Mouse (Mus musculus) stomach, embryonic 16.5 days (tissue): ENCODE data around the gene Hnrnpl. TPM values are rescaled to one million over a fixed set of nuclear protein-coding genes. Genes with fewer than 3 reads are reported as not detected.

Experiments
- ATAC-seq: fragments of 200-750 bp; cut with Nextera tagmentation; 2 replicates; pipeline ENCODE4 v1.8.0; 2017; ENCODE audit warnings: moderate number of reproducible peaks, moderate TSS enrichment; ENCODE audit not compliant: insufficient read depth, low FRiP score
- H3K27ac ChIP-seq: fragments of 300-500 bp; sonication (generic); 2 replicates; pipeline ENCODE4 v1.5.1; 2014; ENCODE audit warnings: low read length
- H3K27me3 ChIP-seq: fragments of 300-500 bp; sonication (generic); 2 replicates; pipeline ENCODE4 v1.6.1; 2014; ENCODE audit warnings: low read length, control low read depth, mixed read lengths; ENCODE audit not compliant: control insufficient read depth, insufficient read depth
- H3K36me3 ChIP-seq: fragments of 300-500 bp; sonication (generic); 2 replicates; pipeline ENCODE4 v1.6.1; 2014; ENCODE audit warnings: low read length; ENCODE audit not compliant: control insufficient read depth, insufficient read depth
- H3K4me1 ChIP-seq: fragments of 300-500 bp; sonication (generic); 2 replicates; pipeline ENCODE4 v1.6.1; 2014; ENCODE audit warnings: low read length, control low read depth, mixed read lengths; ENCODE audit not compliant: control insufficient read depth, insufficient read depth
- H3K4me2 ChIP-seq: fragments of 300-500 bp; sonication (generic); 2 replicates; pipeline ENCODE4 v1.6.1; 2014; ENCODE audit warnings: low read depth, low read length, mixed read lengths
- H3K4me3 ChIP-seq: fragments of 300-500 bp; sonication (generic); replicated peaks from 2 replicates; pipeline ENCODE4 v1.5.1; 2014; ENCODE audit warnings: mild to moderate bottlenecking, low read length
- H3K9ac ChIP-seq: fragments of 300-500 bp; sonication (generic); 2 replicates; pipeline ENCODE4 v1.6.1; 2014; ENCODE audit warnings: low read length
- H3K9me3 ChIP-seq: fragments of 300-500 bp; sonication (generic); replicated peaks from 2 replicates; pipeline ENCODE4 v1.6.1; 2016; ENCODE audit warnings: low read length, control low read depth; ENCODE audit not compliant: control insufficient read depth
- WGBS: fragments of 180-500 bp; shearing (Covaris S2); extraction: QIAGEN DNeasy Blood & Tissue Kit; methylation state at CpG from one replicate; pipeline ENCODE4 v1.1.7; 2014; 5-methylcytosine and 5-hydroxymethylcytosine counted together
- polyA plus RNA-seq: library from polyadenylated mRNA; unstranded; fragments of >200 nt; fragmentation: Nextera tagmentation; extraction: Ambion mirVana; gene quantifications from 2 replicates; pipeline ENCODE4 v1.2.1, GENCODE M21; 2015

Hnrnpl gene
- polyA plus RNA-seq, 1 experiment from 2014 or later = 200 TPM

- Histone ChIP-seq H3K9me3 (no peaks in the 10 kb centered on the region), H3K27me3 (no peaks in the 10 kb centered on the region), H3K4me3 (no peak overlapping the region), H3K27ac (peak overlapping the region; percentile 87), H3K9ac (peak overlapping the region; percentile 63), H3K4me1 (peaks cover 9% of the 10 kb centered on the region; the same call in 1 of the 2 replicates), H3K36me3 (no peaks in the 10 kb centered on the region), H3K4me2 (no peak overlapping the region)
- 33% methylated on average over 1 of the region's 1 CpGs for WGBS
- ATAC-seq = peak; percentile 90
Observed at GRCm38 (mm10) chr7:28849700-28850236, 41.4 kb downstream of the Hnrnpl start.

DNA sequence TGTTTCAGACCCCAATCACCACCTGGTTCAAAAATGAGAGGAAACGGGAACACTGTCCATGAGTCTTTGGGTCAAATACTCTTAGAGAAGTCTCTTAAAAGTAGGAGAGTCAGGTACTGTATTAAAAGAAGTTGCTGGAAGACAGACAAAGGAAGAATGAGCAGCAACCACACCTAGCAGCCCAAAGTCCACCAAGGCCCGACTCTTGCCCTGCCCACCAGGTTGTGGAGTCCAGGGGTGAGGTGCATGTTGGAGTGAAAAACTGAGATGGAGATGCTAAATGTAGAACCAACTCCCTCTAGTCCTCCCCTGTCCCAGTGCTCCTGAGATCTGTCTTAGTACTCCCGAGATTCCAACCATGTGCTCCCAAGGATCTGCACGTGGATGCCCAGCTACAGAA, 42.3 kb downstream of the Hnrnpl start:
- H3K27me3 ChIP-seq = no peaks in the 10 kb centered on the region
- no peak for ATAC-seq
- no peaks in the 10 kb centered on the region for H3K36me3 ChIP-seq
- whole genome bisulfite sequencing = 72% methylated on average over 4 of the region's 4 CpGs
- H3K4me3 ChIP-seq = no peak overlapping the region
- peak overlapping the region; percentile 87 for H3K27ac ChIP-seq
- H3K9me3 ChIP-seq = no peaks in the 10 kb centered on the region
- peak overlapping the region; percentile 63 for H3K9ac ChIP-seq
- H3K4me2 ChIP-seq = no peak overlapping the region
- H3K4me1 ChIP-seq = peaks cover 9% of the 10 kb centered on the region; the same call in 1 of the 2 replicates

DNA sequence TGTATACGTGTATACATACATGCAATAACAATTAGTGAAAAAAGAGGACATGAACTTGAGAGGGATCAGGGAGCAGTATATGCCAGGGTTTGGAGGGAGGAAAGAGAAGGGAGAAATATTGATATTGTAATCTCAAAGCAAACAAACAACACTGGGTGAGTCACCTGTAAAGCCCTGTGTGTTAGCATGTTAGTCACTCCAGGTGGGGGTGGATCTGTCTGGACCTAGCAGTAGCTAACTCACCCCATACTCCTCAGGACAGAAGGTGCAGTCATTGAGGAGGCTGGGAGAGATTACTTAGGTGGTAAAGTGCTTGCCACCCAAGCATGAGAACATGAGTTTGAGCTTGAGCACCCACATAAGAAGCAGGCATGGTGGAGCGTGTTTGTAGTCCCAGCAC, 51.6 kb downstream of the Hnrnpl start:
- no peak overlapping the region for H3K4me3 ChIP-seq
- peaks cover 15% of the 10 kb centered on the region; the same call in 1 of the 2 replicates for H3K4me1 ChIP-seq
- H3K9ac ChIP-seq = no peak overlapping the region
- 85% methylated on average over 2 of the region's 2 CpGs for WGBS
- ATAC-seq = peak; percentile 61; the same call in 1 of the 2 replicates
- H3K4me2 ChIP-seq = no peak overlapping the region
- no peaks in the 10 kb centered on the region for H3K27me3 ChIP-seq
- H3K9me3 ChIP-seq = peaks cover 3% of the 10 kb centered on the region; the same call in 1 of the 2 replicates
- H3K27ac ChIP-seq = peak overlapping the region; percentile 18; the same call in 1 of the 2 replicates
- no peaks in the 10 kb centered on the region for H3K36me3 ChIP-seq

DNA sequence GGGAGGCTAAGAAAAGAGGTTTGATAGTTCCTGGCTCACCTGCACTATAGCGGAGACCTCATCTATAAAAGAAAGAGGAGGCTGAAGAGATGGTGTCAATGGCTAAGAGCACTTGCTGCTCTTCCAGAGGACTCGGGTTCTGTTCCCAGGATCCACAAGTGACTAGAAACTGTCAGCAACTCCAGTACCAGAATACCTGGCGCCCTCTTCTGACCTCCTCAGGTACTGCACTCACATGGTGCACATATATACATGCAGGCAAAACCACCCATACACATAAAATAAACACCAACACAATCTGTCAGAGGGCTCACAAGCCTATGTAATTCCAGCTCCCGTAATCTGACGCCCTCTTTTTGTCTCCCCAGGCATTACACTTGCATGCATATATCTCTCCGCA, 52.6 kb downstream of the Hnrnpl start:
- H3K9me3 ChIP-seq = peaks cover 3% of the 10 kb centered on the region; the same call in 1 of the 2 replicates
- ATAC-seq = no peak
- H3K9ac ChIP-seq = no peak overlapping the region
- H3K4me1 ChIP-seq = peaks cover 20% of the 10 kb centered on the region
- no peak overlapping the region for H3K4me3 ChIP-seq
- no peak overlapping the region for H3K4me2 ChIP-seq
- H3K27ac ChIP-seq = no peak overlapping the region
- no peaks in the 10 kb centered on the region for H3K27me3 ChIP-seq
- WGBS = 86% methylated on average over 6 of the region's 6 CpGs
- H3K36me3 ChIP-seq = no peaks in the 10 kb centered on the region

DNA sequence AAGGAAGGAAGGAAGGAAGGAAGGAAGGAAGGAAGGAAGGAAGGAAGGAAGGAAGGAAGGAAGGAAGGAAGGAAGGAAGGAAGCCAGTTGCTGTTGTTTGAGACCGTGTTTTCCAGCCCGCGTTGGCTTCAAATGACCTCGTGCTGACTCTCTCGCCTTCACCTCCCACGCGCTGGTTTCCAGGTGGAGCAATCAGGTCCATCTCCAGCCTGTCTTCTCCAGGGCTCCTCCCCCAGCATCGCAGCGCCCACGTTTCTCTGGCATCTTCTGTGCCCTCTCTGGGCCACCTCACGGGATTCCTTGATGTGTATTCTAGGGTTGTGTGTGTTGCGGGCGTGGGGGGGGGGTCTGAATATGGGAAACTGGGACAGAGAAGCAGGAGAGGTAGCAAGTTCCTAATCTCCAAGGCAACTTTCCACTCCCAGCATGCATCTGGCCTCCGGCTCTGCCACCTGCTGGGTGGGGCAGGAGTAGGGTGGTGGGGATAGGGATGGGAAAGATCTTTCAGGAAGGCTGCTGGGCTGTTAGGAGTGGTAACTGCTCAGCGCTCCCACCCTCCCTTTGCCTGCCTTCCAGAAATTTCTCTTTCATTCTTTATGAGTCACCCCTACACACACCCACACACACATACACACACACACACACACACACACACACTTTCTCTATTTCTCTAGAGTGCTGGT, 54.6 kb downstream of the Hnrnpl start:
- Histone ChIP-seq H3K27ac (peak overlapping the region; percentile 31; the same call in 1 of the 2 replicates), H3K4me1 (peaks cover 30% of the 10 kb centered on the region), H3K4me3 (no peak overlapping the region), H3K9me3 (peaks cover 3% of the 10 kb centered on the region; the same call in 1 of the 2 replicates), H3K36me3 (no peaks in the 10 kb centered on the region), H3K4me2 (no peak overlapping the region), H3K9ac (no peak overlapping the region), H3K27me3 (no peaks in the 10 kb centered on the region)
- ATAC-seq = no peak
- WGBS = 63% methylated on average over 15 of the region's 15 CpGs

DNA sequence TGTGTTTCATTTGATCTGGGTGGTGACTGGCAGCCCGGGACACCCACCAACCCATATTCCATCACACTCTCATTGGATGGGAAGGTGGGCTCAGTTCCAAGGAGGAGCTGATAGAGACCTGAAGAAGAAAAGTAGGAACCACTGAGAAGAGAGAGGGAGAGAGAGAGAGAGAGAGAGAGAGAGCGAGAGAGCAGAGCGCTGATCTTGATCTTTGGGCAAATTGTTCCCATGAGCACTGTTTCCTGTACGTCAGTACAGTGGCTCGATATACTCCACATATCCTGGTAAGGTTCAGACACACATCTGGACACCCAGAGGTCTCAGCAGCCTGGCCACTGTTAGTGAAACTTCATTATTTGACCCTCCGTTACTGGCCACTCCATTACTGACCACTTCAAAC, 55.2 kb downstream of the Hnrnpl start, which contains the start of gene Lgals7:
Gene Lgals7 (plus strand): TSS at position 314 of the 400 bp plus-strand sequence.
- Histone ChIP-seq H3K9ac (peak within 1 kb of the TSS; percentile 28; the same call in 1 of the 2 replicates), H3K9me3 (peaks cover 3% of the 10 kb centered on the region; the same call in 1 of the 2 replicates), H3K36me3 (no peaks in the 10 kb centered on the region), H3K27ac (peak within 1 kb of the TSS; percentile 31; the same call in 1 of the 2 replicates), H3K27me3 (no peaks in the 10 kb centered on the region), H3K4me2 (peak within 1 kb of the TSS; percentile 13; the same call in 1 of the 2 replicates), H3K4me3 (no peak within 1 kb of the TSS), H3K4me1 (peaks cover 30% of the 10 kb centered on the region)
- WGBS = 84% methylated on average over 6 of the region's 6 CpGs
- no peak for ATAC-seq

DNA sequence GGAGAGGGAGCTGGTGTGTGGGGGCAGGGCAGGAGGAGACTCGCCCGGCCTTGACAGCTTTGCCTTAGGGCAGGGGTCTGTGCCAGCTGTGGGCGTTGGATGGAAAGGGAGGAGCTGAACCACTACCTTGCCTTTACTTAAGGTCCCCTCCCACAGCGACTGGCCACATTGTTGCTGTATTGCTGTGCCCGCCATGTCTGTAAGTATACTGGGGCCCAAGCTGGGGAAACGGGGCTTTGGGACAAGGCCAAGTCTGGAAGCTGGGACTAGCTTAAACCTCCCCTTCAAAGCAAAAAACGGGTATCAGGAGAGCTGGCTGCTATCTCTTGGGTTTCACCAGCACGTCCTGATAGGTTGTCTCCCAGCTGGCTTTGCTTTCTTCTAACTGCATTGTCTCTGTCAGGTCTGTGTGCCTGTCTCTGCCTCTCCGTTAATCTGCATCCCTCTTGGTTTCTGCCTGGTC, 56.0 kb downstream of the Hnrnpl start:
- peaks cover 3% of the 10 kb centered on the region; the same call in 1 of the 2 replicates for H3K9me3 ChIP-seq
- H3K4me1 ChIP-seq = peaks cover 30% of the 10 kb centered on the region
- no peak overlapping the region for H3K4me3 ChIP-seq
- H3K9ac ChIP-seq = peak overlapping the region; percentile 28; the same call in 1 of the 2 replicates
- H3K36me3 ChIP-seq = no peaks in the 10 kb centered on the region
- WGBS = 33% methylated on average over 9 of the region's 9 CpGs
- no peaks in the 10 kb centered on the region for H3K27me3 ChIP-seq
- peak overlapping the region; percentile 13; the same call in 1 of the 2 replicates for H3K4me2 ChIP-seq
- ATAC-seq = no peak
- H3K27ac ChIP-seq = peak overlapping the region; percentile 31; the same call in 1 of the 2 replicates

GRCm38 (mm10) chr7:28865481-28866300, 57.4 kb downstream of the Hnrnpl start:
- Histone ChIP-seq H3K4me1 (peaks cover 30% of the 10 kb centered on the region), H3K27me3 (no peaks in the 10 kb centered on the region), H3K36me3 (no peaks in the 10 kb centered on the region), H3K4me3 (peak overlapping the region; percentile 26), H3K9me3 (peaks cover 3% of the 10 kb centered on the region; the same call in 1 of the 2 replicates), H3K27ac (peak overlapping the region; percentile 61), H3K4me2 (peak overlapping the region; percentile 56), H3K9ac (peak overlapping the region; percentile 56)
- peak; percentile 84 for ATAC-seq
- WGBS = 36% methylated on average over 33 of the region's 33 CpGs
